Mouse (Mus musculus): ENCODE measurements at regions not wholly inside any gene's neighbourhood (a gene's known extent, or its start where the extent isn't known, plus 50 kb on each side); places are given as distances from the start of the nearest gene placed in this dataset.

- H3K9ac ChIP-seq, result no peak overlapping the region
- ATAC-seq (ENCODE audit: insufficient read depth), result no peak
- H3K4me1 ChIP-seq (replicated peaks), result no peaks in the 10 kb centered on the region
- no peak overlapping the region for H3K4me3 ChIP-seq (replicated peaks)
- H3K9me3 ChIP-seq (replicated peaks), result no peaks in the 10 kb centered on the region
- no peak overlapping the region for H3K27ac ChIP-seq (replicated peaks)
- no peak overlapping the region for H3K4me2 ChIP-seq
- no peaks in the 10 kb centered on the region for H3K36me3 ChIP-seq (replicated peaks)
- H3K27me3 ChIP-seq, result no peaks in the 10 kb centered on the region
- 66% methylated on average over 6 of the region's 6 CpGs for WGBS (ENCODE audit: insufficient replicate concordance)
Observed at GRCm38 (mm10) chr4:55158166-55158739, 191.6 kb upstream of the Rad23b start.

GRCm38 (mm10) chr4:55166266-55166665 lies 183.6 kb upstream of the Rad23b start:
- WGBS (ENCODE audit: insufficient replicate concordance), result 72% methylated on average over 6 of the region's 6 CpGs
- no peak for ATAC-seq (ENCODE audit: insufficient read depth)
- no peaks in the 10 kb centered on the region for H3K27me3 ChIP-seq

GRCm38 (mm10) chr4:55169063-55169462 lies 180.8 kb upstream of the Rad23b start:
- Histone ChIP-seq H3K4me1 (replicated peaks) (no peaks in the 10 kb centered on the region), H3K4me3 (replicated peaks) (no peak overlapping the region), H3K27me3 (no peaks in the 10 kb centered on the region), H3K9ac (no peak overlapping the region), H3K27ac (replicated peaks) (no peak overlapping the region), H3K36me3 (replicated peaks) (no peaks in the 10 kb centered on the region), H3K4me2 (no peak overlapping the region), H3K9me3 (replicated peaks) (no peaks in the 10 kb centered on the region)
- ATAC-seq (ENCODE audit: insufficient read depth), result no peak
- WGBS (ENCODE audit: insufficient replicate concordance), result 44% methylated on average over 7 of the region's 7 CpGs

More at GRCm38 (mm10) chr4:55166266-55166665, 183.6 kb upstream of the Rad23b start:
- H3K27ac ChIP-seq (replicated peaks), result no peak overlapping the region
- H3K9ac ChIP-seq, result no peak overlapping the region
- H3K36me3 ChIP-seq (replicated peaks), result no peaks in the 10 kb centered on the region
- H3K9me3 ChIP-seq (replicated peaks), result no peaks in the 10 kb centered on the region
- H3K4me2 ChIP-seq, result no peak overlapping the region
- no peak overlapping the region for H3K4me3 ChIP-seq (replicated peaks)
- H3K4me1 ChIP-seq (replicated peaks), result no peaks in the 10 kb centered on the region

- 66% methylated on average over 6 of the region's 6 CpGs for WGBS (ENCODE audit: insufficient replicate concordance)
- Histone ChIP-seq H3K4me3 (replicated peaks) (no peak overlapping the region), H3K4me2 (no peak overlapping the region), H3K27me3 (no peaks in the 10 kb centered on the region), H3K9me3 (replicated peaks) (no peaks in the 10 kb centered on the region), H3K36me3 (replicated peaks) (no peaks in the 10 kb centered on the region), H3K4me1 (replicated peaks) (no peaks in the 10 kb centered on the region), H3K27ac (replicated peaks) (no peak overlapping the region), H3K9ac (no peak overlapping the region)
- ATAC-seq (ENCODE audit: insufficient read depth), result no peak
Observed at GRCm38 (mm10) chr4:55172334-55172891, 177.4 kb upstream of the Rad23b start.

- H3K4me2 ChIP-seq, result no peak overlapping the region
- 51% methylated on average over 3 of the region's 3 CpGs for WGBS (ENCODE audit: insufficient replicate concordance)
Observed at GRCm38 (mm10) chr4:55176026-55176425, 173.8 kb upstream of the Rad23b start.

GRCm38 (mm10) chr4:55179456-55179855 lies 170.4 kb upstream of the Rad23b start:
- no peak overlapping the region for H3K9ac ChIP-seq
- 60% methylated on average over 2 of the region's 2 CpGs for WGBS (ENCODE audit: insufficient replicate concordance)
- H3K4me1 ChIP-seq (replicated peaks), result no peaks in the 10 kb centered on the region
- no peak overlapping the region for H3K27ac ChIP-seq (replicated peaks)
- no peaks in the 10 kb centered on the region for H3K9me3 ChIP-seq (replicated peaks)
- no peak overlapping the region for H3K4me2 ChIP-seq
- H3K4me3 ChIP-seq (replicated peaks), result no peak overlapping the region
- ATAC-seq (ENCODE audit: insufficient read depth), result no peak
- no peaks in the 10 kb centered on the region for H3K27me3 ChIP-seq
- no peaks in the 10 kb centered on the region for H3K36me3 ChIP-seq (replicated peaks)

More at GRCm38 (mm10) chr4:55176026-55176425, 173.8 kb upstream of the Rad23b start:
- Histone ChIP-seq H3K9ac (no peak overlapping the region), H3K27ac (replicated peaks) (no peak overlapping the region), H3K36me3 (replicated peaks) (no peaks in the 10 kb centered on the region), H3K4me3 (replicated peaks) (no peak overlapping the region), H3K27me3 (no peaks in the 10 kb centered on the region), H3K4me1 (replicated peaks) (no peaks in the 10 kb centered on the region), H3K9me3 (replicated peaks) (no peaks in the 10 kb centered on the region)
- no peak for ATAC-seq (ENCODE audit: insufficient read depth)

GRCm38 (mm10) chr4:55183519-55183918 lies 166.3 kb upstream of the Rad23b start:
- no peak overlapping the region for H3K4me2 ChIP-seq
- no peaks in the 10 kb centered on the region for H3K9me3 ChIP-seq (replicated peaks)
- H3K9ac ChIP-seq, result no peak overlapping the region
- no peak overlapping the region for H3K27ac ChIP-seq (replicated peaks)
- H3K27me3 ChIP-seq, result no peaks in the 10 kb centered on the region
- H3K36me3 ChIP-seq (replicated peaks), result no peaks in the 10 kb centered on the region
- no peaks in the 10 kb centered on the region for H3K4me1 ChIP-seq (replicated peaks)
- WGBS (ENCODE audit: insufficient replicate concordance), result 48% methylated on average over 3 of the region's 3 CpGs
- no peak for ATAC-seq (ENCODE audit: insufficient read depth)
- no peak overlapping the region for H3K4me3 ChIP-seq (replicated peaks)

- H3K4me1 ChIP-seq (replicated peaks), result no peaks in the 10 kb centered on the region
- H3K9me3 ChIP-seq (replicated peaks), result no peaks in the 10 kb centered on the region
- H3K4me3 ChIP-seq (replicated peaks), result no peak overlapping the region
- no peak for ATAC-seq (ENCODE audit: insufficient read depth)
- no peak overlapping the region for H3K4me2 ChIP-seq
- no peaks in the 10 kb centered on the region for H3K27me3 ChIP-seq
- H3K9ac ChIP-seq, result no peak overlapping the region
- no peaks in the 10 kb centered on the region for H3K36me3 ChIP-seq (replicated peaks)
- 68% methylated on average over 7 of the region's 7 CpGs for WGBS (ENCODE audit: insufficient replicate concordance)
- H3K27ac ChIP-seq (replicated peaks), result no peak overlapping the region
Observed at GRCm38 (mm10) chr4:55188716-55189115, 161.1 kb upstream of the Rad23b start.

GRCm38 (mm10) chr4:55190586-55190985 lies 159.3 kb upstream of the Rad23b start:
- H3K27me3 ChIP-seq, result no peaks in the 10 kb centered on the region
- no peaks in the 10 kb centered on the region for H3K9me3 ChIP-seq (replicated peaks)
- no peak overlapping the region for H3K27ac ChIP-seq (replicated peaks)
- WGBS (ENCODE audit: insufficient replicate concordance), result 66% methylated on average over 6 of the region's 6 CpGs
- no peak overlapping the region for H3K4me3 ChIP-seq (replicated peaks)
- H3K4me2 ChIP-seq, result no peak overlapping the region
- H3K9ac ChIP-seq, result no peak overlapping the region
- no peaks in the 10 kb centered on the region for H3K4me1 ChIP-seq (replicated peaks)
- ATAC-seq (ENCODE audit: insufficient read depth), result no peak
- H3K36me3 ChIP-seq (replicated peaks), result no peaks in the 10 kb centered on the region

GRCm38 (mm10) chr4:55194061-55194460 lies 155.8 kb upstream of the Rad23b start:
- Histone ChIP-seq H3K4me3 (replicated peaks) (no peak overlapping the region), H3K9ac (no peak overlapping the region), H3K4me2 (no peak overlapping the region), H3K9me3 (replicated peaks) (no peaks in the 10 kb centered on the region), H3K36me3 (replicated peaks) (no peaks in the 10 kb centered on the region), H3K27me3 (no peaks in the 10 kb centered on the region), H3K27ac (replicated peaks) (no peak overlapping the region), H3K4me1 (replicated peaks) (no peaks in the 10 kb centered on the region)
- 64% methylated on average over 1 of the region's 1 CpGs for WGBS (ENCODE audit: insufficient replicate concordance)
- ATAC-seq (ENCODE audit: insufficient read depth), result no peak

- Histone ChIP-seq H3K4me1 (replicated peaks) (no peaks in the 10 kb centered on the region), H3K4me3 (replicated peaks) (no peak overlapping the region), H3K27ac (replicated peaks) (no peak overlapping the region), H3K27me3 (no peaks in the 10 kb centered on the region), H3K9me3 (replicated peaks) (no peaks in the 10 kb centered on the region), H3K4me2 (no peak overlapping the region), H3K36me3 (replicated peaks) (no peaks in the 10 kb centered on the region), H3K9ac (no peak overlapping the region)
- no peak for ATAC-seq (ENCODE audit: insufficient read depth)
- WGBS (ENCODE audit: insufficient replicate concordance), result 60% methylated on average over 4 of the region's 4 CpGs
Observed at GRCm38 (mm10) chr4:55194552-55194951, 155.3 kb upstream of the Rad23b start.
